Mouse (Mus musculus) left cerebral cortex, postnatal 10 days (tissue): ENCODE measurements at regions not wholly inside any gene's neighbourhood (a gene's known extent, or its start where the extent isn't known, plus 50 kb on each side); places are given as distances from the start of the nearest gene placed in this dataset.

Experiments used
- DNase-seq, 2 experiments: peaks; one replicate each; pipeline ENCODE4 v3.0.0; 2021 to 2022; ENCODE audit warnings: low spot score in 2 of 2, mixed read lengths in 1 of 2; ENCODE audit errors: extremely low spot score in 1 of 2
- intact Hi-C: fragments of 180-260 bp; cut with DNase I; formaldehyde crosslinking; loops from one replicate; pipeline ENCODE4 v1.15.1; 2025

DNA sequence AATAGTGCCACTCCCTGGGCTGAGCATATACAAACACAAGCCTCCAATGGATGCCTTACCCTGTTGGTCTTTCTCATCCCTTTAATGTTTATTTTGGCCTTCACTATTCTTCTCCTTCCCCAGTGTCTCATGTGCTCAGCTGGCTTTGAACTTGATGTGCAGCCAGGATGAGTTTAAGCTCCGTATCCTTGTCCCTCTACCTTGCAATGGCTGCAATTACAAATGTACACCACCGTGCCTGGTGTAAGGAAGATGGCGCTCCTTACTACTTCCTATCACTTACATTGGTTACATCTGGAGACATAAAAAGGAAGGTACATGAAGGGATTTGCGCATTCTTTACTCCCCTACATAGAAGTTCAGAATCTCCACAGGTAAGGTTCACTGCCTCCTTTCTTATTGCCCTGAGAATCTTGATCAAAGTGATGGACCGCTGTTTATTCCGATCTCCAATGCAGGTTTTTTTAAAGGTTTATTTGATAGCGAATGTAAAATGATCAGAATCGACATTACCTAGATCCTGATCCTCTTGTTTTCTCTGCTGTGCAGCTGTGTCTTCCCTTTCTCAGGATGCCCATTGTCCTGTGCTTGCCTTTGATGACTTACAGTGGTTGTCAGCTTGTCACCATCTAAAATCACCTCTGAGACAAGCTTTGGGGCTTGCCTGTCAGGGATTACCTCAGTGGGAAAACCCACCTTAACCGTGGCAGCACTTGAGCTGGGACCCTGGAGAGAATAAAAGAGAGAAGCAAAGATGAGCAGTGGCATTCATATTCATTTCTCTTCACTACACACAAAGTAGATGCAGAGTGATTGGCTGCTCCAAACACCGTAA lies 178.1 kb downstream of the Ifng start:
- DNase-seq = no peak
- intact Hi-C loops = no loop called here

GRCm38 (mm10) chr10:118619601-118620000 lies 178.8 kb downstream of the Ifng start:
- intact Hi-C loops = no loop called here

GRCm38 (mm10) chr10:118620611-118621010 lies 179.8 kb downstream of the Ifng start:
- no peak for DNase-seq
- intact Hi-C loops = no loop called here

More at GRCm38 (mm10) chr10:118619601-118620000, 178.8 kb downstream of the Ifng start:
- DNase-seq = no peak

DNA sequence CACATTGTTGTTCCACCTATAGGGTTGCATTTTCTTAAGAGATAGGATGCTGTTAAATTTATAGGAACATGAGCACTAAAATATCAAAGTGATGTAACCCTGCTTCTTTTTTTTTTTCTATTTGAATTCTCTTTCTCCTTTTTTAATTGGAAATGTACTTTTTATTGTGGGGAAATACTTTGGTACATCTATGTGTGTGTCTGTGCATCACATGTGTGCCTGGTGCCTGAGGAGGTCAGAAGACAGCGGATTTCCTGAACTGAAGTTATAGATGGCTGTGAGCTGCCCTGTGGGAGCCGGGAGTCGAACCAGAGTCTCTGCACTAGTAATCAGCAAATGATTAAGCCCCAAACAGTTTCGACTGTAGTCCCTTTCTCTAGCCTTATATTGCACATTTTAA lies 180.7 kb downstream of the Ifng start:
- intact Hi-C loops = no loop called here

GRCm38 (mm10) chr10:118622131-118622530 lies 181.3 kb downstream of the Ifng start:
- DNase-seq = no peak
- intact Hi-C loops = no loop called here

More for the DNA sequence above, 180.7 kb downstream of the Ifng start:
- DNase-seq = no peak

- no peak for DNase-seq
- intact Hi-C loops = no loop called here
These were observed 182.1 kb downstream of the Ifng start for GRCm38 (mm10) chr10:118622916-118623315.

- intact Hi-C loops = no loop called here
- DNase-seq = no peak
These were observed 183.5 kb downstream of the Ifng start for GRCm38 (mm10) chr10:118624368-118624767.

DNA sequence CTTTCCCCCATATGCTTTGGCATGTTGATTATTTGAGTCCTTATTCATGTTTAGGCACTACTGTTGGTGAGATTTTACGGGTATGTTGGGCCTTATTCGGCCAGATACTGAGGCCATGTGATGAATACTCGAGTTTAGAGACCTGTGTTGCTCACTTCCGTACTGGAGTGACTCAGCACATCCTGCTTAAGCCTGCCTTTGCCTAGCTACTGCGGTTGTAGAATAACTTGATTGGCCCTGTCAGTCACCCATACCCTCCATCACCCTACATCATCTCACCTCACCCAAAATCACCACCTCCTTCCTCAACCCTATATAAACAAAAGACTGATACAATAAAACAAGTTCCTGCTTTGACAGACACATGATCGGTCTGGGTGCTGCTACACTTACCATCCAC lies 187.2 kb downstream of the Ifng start:
- intact Hi-C loops = no loop called here
- DNase-seq = no peak

DNA sequence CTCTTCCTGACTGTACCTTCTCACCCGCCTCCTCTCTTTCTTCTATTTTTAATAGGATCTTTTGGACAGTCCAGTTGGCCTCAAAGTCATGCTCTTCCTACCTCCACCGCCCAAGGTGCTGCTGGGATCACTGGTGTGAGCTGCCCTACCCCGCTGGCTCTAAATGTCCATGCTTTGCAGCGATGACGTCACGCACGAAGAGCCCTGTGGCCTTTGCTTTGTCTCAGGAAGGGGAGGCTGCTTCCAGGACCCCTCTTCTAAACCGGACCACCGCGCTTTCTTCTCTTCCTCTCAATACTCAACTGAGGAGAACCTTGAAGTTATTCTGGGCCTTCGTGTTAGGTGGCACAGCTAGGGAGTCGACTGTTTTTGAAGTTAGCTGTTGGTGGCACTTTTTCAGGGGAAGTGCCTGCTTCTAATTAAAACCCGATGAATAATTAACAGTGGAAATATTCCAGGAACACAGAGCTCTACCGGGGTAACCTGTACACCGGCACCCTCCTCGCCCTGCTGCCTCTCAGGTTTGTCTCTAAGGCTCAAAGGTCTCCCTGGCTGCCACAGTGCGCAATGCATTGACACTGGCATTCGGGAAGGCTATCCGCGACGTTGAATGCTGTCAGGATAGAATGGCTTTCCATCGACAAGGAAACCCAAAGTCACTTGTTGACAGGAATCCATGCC lies 188.7 kb downstream of the Ifng start:
- DNase-seq = no peak
- intact Hi-C loops = no loop called here

DNA sequence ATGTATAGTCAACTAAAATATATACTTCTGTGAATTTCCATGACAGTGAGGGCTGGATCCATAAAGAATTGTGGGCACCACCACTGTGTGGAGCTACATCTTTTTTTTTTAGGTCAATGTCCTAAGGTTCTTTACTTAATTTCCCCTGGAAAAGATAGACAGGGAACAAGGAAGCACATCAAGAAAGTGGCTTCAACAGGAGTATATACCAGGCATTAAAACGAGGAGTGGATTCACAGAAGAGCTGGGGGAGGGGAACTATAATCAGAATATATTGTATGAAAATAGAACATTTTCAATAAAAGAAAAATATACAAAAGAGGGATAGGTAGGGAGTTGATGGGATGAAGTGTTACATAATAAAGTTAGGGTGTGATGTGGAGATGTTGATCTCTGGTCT lies 190.9 kb downstream of the Ifng start:
- intact Hi-C loops = no loop called here
- DNase-seq = no peak

- intact Hi-C loops = no loop called here
These were observed 191.3 kb downstream of the Ifng start for GRCm38 (mm10) chr10:118632187-118632586.

DNA sequence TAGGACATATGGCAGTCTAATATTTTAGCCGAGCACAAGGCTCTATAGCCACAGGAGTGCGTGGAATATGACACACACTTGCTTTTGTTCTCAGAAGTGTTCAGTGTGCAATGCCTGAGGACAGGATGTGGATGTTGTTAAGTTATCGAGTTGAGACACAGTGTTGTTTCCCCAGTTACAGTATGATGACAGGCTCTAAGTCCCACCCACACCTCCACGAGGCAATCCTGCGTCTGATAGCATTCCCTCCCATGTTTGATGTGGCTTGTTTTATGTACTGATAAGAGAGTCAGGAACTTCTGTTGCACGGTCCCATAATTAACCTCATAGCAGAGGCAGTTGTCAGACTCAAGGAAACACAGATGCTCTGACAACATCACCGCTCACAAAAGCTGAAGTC lies 192.6 kb downstream of the Ifng start:
- intact Hi-C loops = no loop called here
- DNase-seq = no peak

More at GRCm38 (mm10) chr10:118632187-118632586, 191.3 kb downstream of the Ifng start:
- no peak for DNase-seq

DNA sequence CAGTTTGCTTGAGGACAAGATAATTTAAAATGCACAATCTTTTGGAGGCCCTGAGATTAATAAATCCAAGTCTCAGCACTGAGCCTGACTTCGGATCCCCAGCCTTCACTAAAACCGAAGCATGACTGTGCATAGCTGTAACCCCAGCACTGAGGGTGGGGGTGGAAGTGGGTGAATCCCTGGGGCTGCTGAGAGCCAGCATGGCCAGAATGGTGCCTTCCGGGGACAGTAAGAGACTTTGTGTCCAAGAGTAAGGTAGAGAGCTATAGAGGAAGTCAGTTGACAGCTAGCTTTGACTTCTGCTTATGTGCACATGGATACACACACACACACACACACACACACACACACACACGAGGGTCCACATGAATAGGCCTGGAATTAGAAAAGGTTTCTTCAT lies 198.3 kb downstream of the Ifng start:
- no peak for DNase-seq
- intact Hi-C loops = no loop called here

GRCm38 (mm10) chr10:118640121-118640809 lies 199.4 kb downstream of the Ifng start:
- intact Hi-C loops = no loop called here
- DNase-seq = no peak

DNA sequence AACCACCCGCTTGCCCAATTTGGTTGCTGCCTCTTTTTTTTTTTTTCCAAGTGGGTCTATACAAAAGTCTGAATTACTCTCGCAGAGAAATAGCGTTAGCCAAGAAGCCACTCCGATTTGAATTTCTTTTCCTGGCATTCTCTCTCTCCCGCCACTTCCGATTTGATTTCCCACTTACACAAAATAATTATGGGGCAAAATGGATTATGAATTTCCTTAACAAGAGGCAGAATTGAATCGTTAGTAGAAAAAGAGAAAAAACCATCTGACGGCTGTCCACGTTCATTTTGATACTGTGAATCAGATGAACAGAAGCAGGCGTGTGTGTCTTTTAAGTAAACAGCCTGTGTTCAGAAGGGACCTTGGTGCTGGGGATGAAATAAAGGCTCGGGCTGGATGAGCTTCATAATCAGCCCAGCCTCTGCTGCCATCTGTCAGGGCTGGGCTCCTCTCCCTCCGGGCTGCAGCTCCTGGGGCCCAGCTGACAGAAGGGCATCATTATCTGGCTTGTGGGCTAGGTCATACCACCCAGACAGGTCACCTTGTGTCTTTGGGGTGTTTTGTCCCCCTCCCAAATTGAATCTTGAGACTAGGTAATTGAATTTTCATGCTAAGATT lies 200.1 kb downstream of the Ifng start:
- peak in 1 of 2 experiments; percentile 37 for DNase-seq
- intact Hi-C loops = no loop called here

DNA sequence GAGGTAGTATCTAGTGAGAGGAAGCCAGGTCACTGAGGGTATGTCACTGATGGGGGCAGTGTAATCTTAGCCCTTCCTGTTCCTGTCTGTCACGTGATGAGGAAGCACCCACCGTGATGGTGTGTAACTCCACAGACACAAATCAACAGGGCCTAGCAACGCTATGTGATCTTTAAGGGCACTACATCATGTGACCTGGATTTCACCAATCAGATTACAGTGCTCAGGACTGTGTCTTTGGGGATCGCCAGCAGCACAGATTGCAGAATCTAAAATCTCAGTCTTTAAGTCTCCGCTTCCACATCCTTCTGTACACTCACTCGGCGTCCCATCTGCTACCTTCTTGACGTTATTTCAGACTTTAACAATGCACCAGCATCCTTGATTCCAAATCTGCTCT lies 202.8 kb downstream of the Ifng start:
- intact Hi-C loops = no loop called here
- peak in 1 of 2 experiments; percentile 54 for DNase-seq

GRCm38 (mm10) chr10:118648111-118648510 lies 207.3 kb downstream of the Ifng start:
- intact Hi-C loops = no loop called here

GRCm38 (mm10) chr10:118656561-118656960 lies 213.4 kb downstream of the Dyrk2 start:
- DNase-seq = no peak
- intact Hi-C loops = no loop called here

More at GRCm38 (mm10) chr10:118648111-118648510, 207.3 kb downstream of the Ifng start:
- peak; percentile 44 to 58 for DNase-seq

DNA sequence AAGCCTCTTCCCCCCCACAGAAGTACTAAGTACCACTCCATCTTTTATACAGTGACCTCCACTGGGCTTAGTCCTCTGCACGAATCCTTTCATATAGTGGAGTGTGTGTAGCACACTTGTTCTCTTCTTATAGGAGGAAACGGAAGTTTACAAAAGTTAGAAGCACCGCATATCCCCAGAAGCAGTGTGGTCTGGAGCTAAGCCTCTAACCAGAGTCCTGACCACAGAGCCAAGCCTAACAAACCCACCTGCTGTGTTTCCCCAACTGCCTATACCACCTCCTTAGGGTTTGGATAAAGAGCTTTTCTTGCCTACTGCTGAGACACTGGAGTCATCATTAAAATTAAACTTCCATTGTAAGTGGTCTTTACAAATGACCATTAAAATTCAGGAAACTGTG lies 204.0 kb downstream of the Dyrk2 start:
- intact Hi-C loops = no loop called here
- no peak for DNase-seq
